Mouse (Mus musculus): ENCODE measurements around the gene Polr3b. TPM values are rescaled to one million over a fixed set of nuclear protein-coding genes. Genes with fewer than 3 reads are reported as not detected.

Gene Polr3b
- total RNA-seq, 4 experiments from 2014 or later = 14.6 to 17.5 (median 15.9) TPM

GRCm38 (mm10) chr10:84610783-84611182 lies 11.3 kb upstream of the Polr3b start:
- DNase-seq (ENCODE audit: low spot score in 2 of 2) = no peak

GRCm38 (mm10) chr10:84611664-84612063 lies 10.4 kb upstream of the Polr3b start:
- no peak for DNase-seq (ENCODE audit: low spot score in 2 of 2)

DNA sequence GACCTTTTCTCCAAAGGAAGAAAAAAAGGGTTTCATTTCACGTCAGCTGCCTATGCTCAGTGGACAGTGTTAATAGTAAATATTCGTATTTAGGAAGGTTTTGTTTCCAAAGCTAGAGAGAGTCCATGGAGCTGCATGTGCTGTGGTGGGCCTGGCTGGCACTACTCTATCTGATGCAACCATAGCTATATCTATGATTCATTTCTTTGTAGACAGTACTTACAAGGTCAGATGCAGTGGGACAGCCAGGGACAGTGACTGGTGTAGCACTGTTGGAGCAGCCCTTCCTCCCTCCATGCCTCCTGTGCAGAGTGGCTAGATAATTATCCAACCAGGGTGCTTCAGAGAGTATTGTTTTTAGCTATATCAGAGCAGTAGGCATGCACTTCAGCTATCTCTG lies 9.8 kb upstream of the Polr3b start:
- no peak for DNase-seq (ENCODE audit: low spot score in 2 of 2)

DNA sequence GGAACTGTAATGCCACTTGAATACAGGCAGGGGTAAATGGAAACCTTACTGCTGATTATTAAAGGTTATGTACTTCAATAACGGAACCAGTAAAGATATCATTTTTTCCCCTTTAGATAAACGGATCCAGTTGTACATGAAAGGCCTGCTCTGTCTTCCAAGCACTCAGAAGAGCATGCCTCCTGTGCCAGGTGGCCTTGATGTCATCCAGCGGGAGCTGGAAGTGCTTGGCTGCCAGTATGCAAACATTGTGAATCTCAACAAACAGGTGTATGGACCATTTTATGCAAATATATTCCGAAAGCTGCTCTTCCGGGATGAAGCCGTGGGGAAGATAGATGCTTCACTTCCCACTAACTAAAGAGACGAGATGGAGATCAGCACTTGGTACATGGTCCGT lies 8.7 kb upstream of the Polr3b start:
- no peak for DNase-seq (ENCODE audit: low spot score in 2 of 2)

DNA sequence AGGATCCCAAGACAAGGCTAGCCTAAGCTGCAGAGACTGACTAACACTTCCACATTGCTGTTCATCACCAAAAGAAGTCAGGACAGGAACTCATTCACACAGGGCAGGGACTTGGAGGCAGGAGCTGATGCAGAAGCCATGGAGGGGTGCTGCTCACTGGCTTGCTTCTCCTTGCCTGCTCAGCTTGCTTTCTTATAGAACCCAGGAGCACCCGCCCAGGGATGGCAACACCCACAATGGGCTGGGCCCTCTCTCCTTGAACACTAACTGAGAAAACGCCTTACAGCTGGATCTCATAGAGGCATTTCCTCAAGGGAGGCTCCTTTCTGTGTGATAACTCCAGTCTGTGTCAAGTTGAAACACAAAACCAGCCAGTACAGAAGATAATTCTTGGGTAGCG lies 7.0 kb upstream of the Polr3b start:
- DNase-seq (ENCODE audit: low spot score in 2 of 2) = no peak

DNA sequence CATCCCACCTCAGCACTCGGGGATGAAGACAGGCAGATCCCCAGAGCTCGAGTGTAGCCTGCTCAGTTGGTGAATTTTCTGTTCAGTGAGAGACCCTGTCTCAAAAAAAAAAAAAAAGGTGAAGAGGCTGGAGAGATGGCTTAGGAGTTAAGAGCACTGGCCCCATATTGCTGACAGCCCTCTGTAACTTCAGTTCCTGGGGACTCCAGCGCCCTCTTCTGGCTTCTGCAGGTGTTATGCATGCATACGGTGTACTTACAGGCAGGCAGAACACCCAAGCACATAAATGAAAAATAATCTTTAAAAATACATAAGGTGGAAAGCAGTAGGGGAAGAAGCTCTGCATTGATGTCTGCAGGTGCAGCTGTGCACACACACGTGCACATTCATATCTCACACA lies 9.1 kb downstream of the Polr3b start:
- no peak for DNase-seq (ENCODE audit: low spot score in 2 of 2)

DNA sequence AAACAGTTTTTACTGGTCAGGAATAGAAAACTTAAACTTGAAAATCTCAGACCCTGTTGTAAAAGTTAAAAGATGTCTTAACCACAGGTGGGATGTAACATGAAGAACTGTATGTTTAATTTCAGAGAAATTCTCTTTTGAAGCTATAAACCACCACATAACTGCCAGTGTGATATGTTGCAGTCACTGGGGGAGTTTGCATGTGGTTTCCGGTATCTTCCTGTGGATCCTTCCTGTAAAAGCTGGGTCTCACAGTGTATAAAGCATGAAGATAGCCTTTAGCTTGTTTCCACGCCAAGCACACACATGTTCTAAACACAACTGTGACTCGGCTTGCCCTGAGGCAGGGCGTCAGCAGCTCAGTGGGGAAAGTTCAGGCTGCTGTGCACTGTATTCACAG lies 9.9 kb downstream of the Polr3b start:
- no peak for DNase-seq (ENCODE audit: low spot score in 2 of 2)

- no peak for DNase-seq (ENCODE audit: low spot score in 2 of 2)
Observed at GRCm38 (mm10) chr10:84636656-84637055, 14.6 kb downstream of the Polr3b start.

- no peak for DNase-seq (ENCODE audit: low spot score in 2 of 2)
Observed at GRCm38 (mm10) chr10:84638382-84638781, 16.3 kb downstream of the Polr3b start.

GRCm38 (mm10) chr10:84639525-84640287 lies 17.6 kb downstream of the Polr3b start:
- DNase-seq (ENCODE audit: low spot score in 2 of 2) = no peak

- no peak for DNase-seq (ENCODE audit: low spot score in 2 of 2)
Observed at GRCm38 (mm10) chr10:84640861-84641260, 18.8 kb downstream of the Polr3b start.

- DNase-seq (ENCODE audit: low spot score in 2 of 2) = no peak
Observed at GRCm38 (mm10) chr10:84641576-84641975, 19.5 kb downstream of the Polr3b start.

DNA sequence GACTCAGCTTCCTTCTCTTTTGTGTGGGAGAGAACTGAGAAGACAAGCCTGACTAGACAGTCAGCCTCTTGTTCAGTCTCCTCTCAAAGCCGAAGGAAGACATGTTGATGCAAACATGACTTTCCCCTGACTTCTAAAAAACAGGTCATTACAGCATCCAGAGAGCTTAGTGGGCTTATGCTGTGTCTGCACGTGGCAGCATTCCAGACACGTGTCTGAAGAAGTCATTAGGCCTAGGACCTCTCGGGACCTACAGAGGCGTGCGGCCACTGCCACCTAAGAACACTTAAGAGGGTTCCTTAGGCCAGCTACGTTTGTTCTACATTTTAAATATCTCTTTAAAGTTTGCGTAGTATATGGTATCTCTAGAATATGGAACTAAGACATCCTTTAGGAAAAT lies 23.8 kb downstream of the Polr3b start:
- no peak for DNase-seq (ENCODE audit: low spot score in 2 of 2)

DNA sequence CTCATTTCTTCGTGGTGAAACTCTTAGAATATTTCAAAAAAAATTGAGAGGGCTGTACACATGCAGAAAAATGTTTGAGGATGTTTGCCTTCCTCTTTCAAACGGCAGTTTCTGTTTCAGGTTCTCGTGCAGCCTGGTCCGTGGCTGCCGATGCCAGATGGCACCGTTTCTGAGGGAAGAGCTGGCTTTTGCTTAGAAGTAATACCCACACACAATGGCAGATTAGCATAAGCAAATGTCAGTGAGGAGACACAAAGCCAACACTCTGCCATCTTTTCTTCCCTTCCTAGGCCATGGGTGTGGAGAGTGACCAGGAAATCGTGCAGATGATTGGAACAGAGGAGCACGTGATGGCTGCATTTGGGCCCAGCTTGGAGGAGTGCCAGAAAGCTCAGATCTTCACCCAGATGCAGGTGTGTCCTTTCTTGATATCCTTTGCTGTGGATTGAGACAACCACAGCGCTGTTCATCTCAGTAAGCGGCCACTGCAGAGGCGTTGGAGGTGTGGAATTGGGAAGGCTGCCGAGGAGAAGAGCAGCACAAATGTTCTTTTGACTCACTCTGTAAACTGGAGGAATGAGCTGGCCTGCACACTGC lies 24.5 kb downstream of the Polr3b start:
- peak; percentile 62 to 70 for DNase-seq (ENCODE audit: low spot score in 2 of 2)

- DNase-seq (ENCODE audit: low spot score in 2 of 2) = no peak
Observed at GRCm38 (mm10) chr10:84647264-84647663, 25.2 kb downstream of the Polr3b start.

- DNase-seq (ENCODE audit: low spot score in 2 of 2) = no peak
Observed at GRCm38 (mm10) chr10:84648911-84649310, 26.8 kb downstream of the Polr3b start.

DNA sequence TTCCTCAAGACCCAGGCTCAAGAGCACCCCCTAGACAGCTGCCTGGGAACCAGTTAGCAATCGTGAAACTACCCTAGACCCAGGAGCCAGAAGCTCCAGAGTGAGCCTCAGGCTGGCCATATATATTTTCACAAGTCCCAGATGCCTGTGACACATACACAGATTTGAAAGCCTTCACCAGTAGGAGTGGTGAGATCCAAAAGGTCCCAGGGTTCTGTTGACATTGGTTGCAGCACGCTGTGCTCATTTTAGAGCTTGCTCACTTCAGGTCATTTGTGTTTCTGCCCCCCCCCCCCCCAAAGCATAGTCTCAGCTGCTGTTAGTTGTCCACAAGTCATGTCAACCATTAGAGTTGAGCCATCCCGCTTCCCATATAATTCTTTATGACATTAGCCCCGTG lies 31.9 kb downstream of the Polr3b start:
- DNase-seq (ENCODE audit: low spot score in 2 of 2) = no peak

- DNase-seq (ENCODE audit: low spot score in 2 of 2) = no peak
Observed at GRCm38 (mm10) chr10:84654731-84655130, 32.6 kb downstream of the Polr3b start.

- DNase-seq (ENCODE audit: low spot score in 2 of 2) = no peak
Observed at GRCm38 (mm10) chr10:84656618-84657017, 34.5 kb downstream of the Polr3b start.

GRCm38 (mm10) chr10:84657437-84658087 lies 35.5 kb downstream of the Polr3b start:
- no peak for DNase-seq (ENCODE audit: low spot score in 2 of 2)

DNA sequence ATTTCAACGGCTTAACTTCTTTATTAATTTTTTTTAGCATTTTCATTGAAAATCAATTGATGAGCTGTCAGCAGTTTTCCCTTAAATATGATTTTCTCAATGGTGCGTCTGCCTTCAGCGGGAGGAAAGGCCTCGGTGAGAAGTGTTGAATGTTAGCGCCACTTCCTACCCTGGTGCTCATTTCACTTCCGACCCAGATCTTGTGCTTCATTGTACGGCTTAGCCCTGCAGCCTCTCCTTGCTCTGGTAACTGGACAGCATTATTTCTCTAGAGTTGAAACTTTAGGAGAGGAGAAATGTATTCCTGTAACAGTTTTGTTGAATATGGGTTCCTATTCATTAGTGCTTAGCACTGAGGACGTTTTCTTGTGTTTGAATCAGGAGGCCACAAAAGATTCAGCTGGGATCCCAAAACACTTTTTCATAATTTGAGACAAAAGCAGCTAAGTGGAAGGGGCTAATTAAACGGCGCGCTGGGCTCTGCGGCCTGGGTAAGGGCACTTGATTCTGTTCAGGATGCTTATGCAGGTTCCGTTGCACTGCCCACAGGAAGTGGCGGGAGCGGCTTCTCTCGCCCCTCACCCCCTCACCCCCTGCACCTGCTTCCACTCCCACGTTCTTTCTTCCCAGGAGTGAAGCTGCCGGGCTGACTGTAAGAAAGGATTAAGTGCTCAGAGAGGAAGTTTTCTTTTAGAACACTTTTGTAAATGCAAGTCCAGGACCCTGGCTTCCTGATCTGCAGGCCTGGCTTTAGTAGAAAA lies 36.2 kb downstream of the Polr3b start:
- no peak for DNase-seq (ENCODE audit: low spot score in 2 of 2)

GRCm38 (mm10) chr10:84659281-84659680 lies 37.2 kb downstream of the Polr3b start:
- no peak for DNase-seq (ENCODE audit: low spot score in 2 of 2)

Measured in layer of hippocampus, adult 8-10 months (tissue).